Mouse (Mus musculus): ENCODE results near the gene Noc4l.

- TF ChIP-seq EP300 (IDR thresholded peaks at IDR 0.05; ENCODE audit: insufficient read depth, low read depth, low read length) (no peak), POLR2A (IDR thresholded peaks at IDR 0.05; ENCODE audit: insufficient read depth, low read length) (no peak)
Measured at GRCm38 (mm10) chr5:110635951-110636707, 17.1 kb downstream of the Noc4l start.
